Mouse (Mus musculus): ENCODE data around the gene Ajap1. TPM values are rescaled to one million over a fixed set of nuclear protein-coding genes. Genes with fewer than 3 reads are reported as not detected.
A peak's percentile ranks its signal among the peaks of the same experiment; 100 is the strongest.

Gene Ajap1
- total RNA-seq (2021) (1 to 10 TPM; 1.4 to 9.9 TPM), polyA plus RNA-seq (2012; rRNA removed) (8.2 and 9.0 TPM in 2 replicates)
- long read RNA-seq, partial matches to known transcripts = 0 of 3 reads
- long read RNA-seq, other reads (novel, unspliced or antisense) = 0 of 3 reads

- DNase-seq = peak; percentile 65
These were observed at the start of gene Ajap1 for GRCm38 (mm10) chr4:153482459-153483338. Ajap1 (minus strand) TSS chr4:153482811.

- DNase-seq = no peak
These were observed 47.9 kb upstream of the Ajap1 start for GRCm38 (mm10) chr4:153530536-153530935.

- no peak for DNase-seq
These were observed 39.0 kb upstream of the Ajap1 start for GRCm38 (mm10) chr4:153521601-153522000.

- DNase-seq = peak; percentile 16
These were observed 37.3 kb upstream of the Ajap1 start for GRCm38 (mm10) chr4:153519888-153520287.

- no peak for DNase-seq
These were observed 36.7 kb upstream of the Ajap1 start for GRCm38 (mm10) chr4:153519289-153519688.

- no peak for DNase-seq
These were observed 33.2 kb upstream of the Ajap1 start for GRCm38 (mm10) chr4:153515786-153516185.

- DNase-seq = peak; percentile 59
These were observed 31.5 kb upstream of the Ajap1 start for GRCm38 (mm10) chr4:153514071-153514470.

GRCm38 (mm10) chr4:153511530-153511929 lies 28.9 kb upstream of the Ajap1 start:
- no peak for DNase-seq

GRCm38 (mm10) chr4:153501936-153502335 lies 19.3 kb upstream of the Ajap1 start:
- DNase-seq = no peak

- no peak for DNase-seq
These were observed 9.8 kb upstream of the Ajap1 start for GRCm38 (mm10) chr4:153492444-153492843.

GRCm38 (mm10) chr4:153489116-153489515 lies 6.5 kb upstream of the Ajap1 start:
- DNase-seq = no peak

- no peak for DNase-seq
These were observed 3.3 kb upstream of the Ajap1 start for GRCm38 (mm10) chr4:153485913-153486312.

- DNase-seq = peak; percentile 84
These were observed 1.8 kb upstream of the Ajap1 start for GRCm38 (mm10) chr4:153484392-153484791.

GRCm38 (mm10) chr4:153481361-153482234 lies 1.0 kb downstream of the Ajap1 start:
- DNase-seq = peak; percentile 50

- DNase-seq = peak; percentile 51
These were observed 1.9 kb downstream of the Ajap1 start for GRCm38 (mm10) chr4:153480551-153481262.

GRCm38 (mm10) chr4:153479144-153479543 lies 3.5 kb downstream of the Ajap1 start:
- DNase-seq = no peak

GRCm38 (mm10) chr4:153473480-153474252 lies 8.9 kb downstream of the Ajap1 start:
- no peak for DNase-seq

GRCm38 (mm10) chr4:153469712-153470111 lies 12.9 kb downstream of the Ajap1 start:
- DNase-seq = no peak

- no peak for DNase-seq
These were observed 22.7 kb downstream of the Ajap1 start for GRCm38 (mm10) chr4:153459934-153460333.

GRCm38 (mm10) chr4:153459503-153459902 lies 23.1 kb downstream of the Ajap1 start:
- no peak for DNase-seq

- no peak for DNase-seq
These were observed 23.8 kb downstream of the Ajap1 start for GRCm38 (mm10) chr4:153458821-153459220.
